ENCODE assay signal across 18 mouse cellular contexts in the genomic region with DNA sequence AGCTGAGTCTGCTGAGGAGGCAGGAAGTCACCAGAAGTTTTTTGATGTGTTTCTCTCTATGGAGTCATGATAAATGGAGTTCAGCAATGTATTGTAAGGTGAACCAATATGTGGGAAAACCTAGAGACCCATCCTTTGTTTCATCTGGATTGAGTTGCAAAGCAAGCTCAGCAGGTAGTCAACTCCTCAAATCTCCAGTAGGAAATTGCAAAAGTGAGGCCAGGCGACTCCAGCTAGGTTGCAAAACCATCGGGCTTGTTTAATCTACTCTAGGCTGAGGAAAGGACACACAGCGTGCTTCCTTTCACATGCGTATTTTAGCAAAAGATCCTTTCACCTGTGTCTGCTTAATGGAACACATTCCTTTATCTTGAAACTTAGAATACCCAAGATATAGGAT. TPM values are rescaled to one million over a fixed set of nuclear protein-coding genes. Genes with fewer than 3 reads are reported as not detected.
"Had no signal": no experiment of that assay in that cellular context is flagged by ENCODE, and none has a peak within 500 bp of the region (broad histone marks: within the 10 kb centered on the region; RNA-seq: fewer than 3 reads in every experiment).

No protein-coding gene starts in this region.

- H3K27ac ChIP-seq: midbrain, embryonic 10.5 days; midbrain, embryonic 12.5 days; neural tube, embryonic 12.5 days; stomach, embryonic 15.5 days; stomach, postnatal 0 days had no signal

- H3K9me3 ChIP-seq: midbrain, embryonic 10.5 days; midbrain, embryonic 12.5 days; neural tube, embryonic 12.5 days; stomach, embryonic 15.5 days had no signal

- H3K27me3 ChIP-seq: midbrain, embryonic 12.5 days; neural tube, embryonic 12.5 days; stomach, embryonic 15.5 days had no signal

- H3K4me3 ChIP-seq: midbrain, embryonic 10.5 days; midbrain, embryonic 12.5 days; neural tube, embryonic 12.5 days; stomach, embryonic 15.5 days had no signal

- ATAC-seq: liver, postnatal 0 days; midbrain, embryonic 16.5 days had no signal

- DNase-seq: liver, postnatal 0 days; lung, embryonic 14.5 days; lung, postnatal 10 days; lung, postnatal 4 days; midbrain, embryonic 14.5 days; right cerebral cortex, postnatal 14 days; thymus, adult 2 months; thymus, postnatal 25 days; thymus, postnatal 4 days had no signal

- H3K36me3 ChIP-seq: midbrain, embryonic 10.5 days; midbrain, embryonic 12.5 days; neural tube, embryonic 12.5 days; stomach, embryonic 15.5 days had no signal

- H3K4me1 ChIP-seq: midbrain, embryonic 10.5 days; midbrain, embryonic 12.5 days; neural tube, embryonic 12.5 days; stomach, embryonic 15.5 days had no signal

RNA-seq across cellular contexts. Expression of a gene that starts 21.7 kb away (rescaled TPM):
- polyA plus RNA-seq: liver, postnatal 0 days; stomach, postnatal 0 days had no signal

RNA-seq across cellular contexts. Expression of a gene that starts 52.3 kb away (rescaled TPM):
- total RNA-seq: megakaryocyte, adult 5-6 weeks; megakaryocyte-erythroid progenitor cell, adult 5-6 weeks; neutrophil, adult 5-6 weeks had no signal

RNA-seq across cellular contexts. Expression of a gene that starts 59.2 kb away (rescaled TPM):
- total RNA-seq: megakaryocyte-erythroid progenitor cell, adult 5-6 weeks; neutrophil, adult 5-6 weeks had no signal
